Mouse (Mus musculus) heart, embryonic 12.5 days (tissue): Measurements from ENCODE around the gene Rpusd3. TPM values are rescaled to one million over a fixed set of nuclear protein-coding genes. Genes with fewer than 3 reads are reported as not detected.

Experiments used
- ATAC-seq: fragments of 200-750 bp; cut with Nextera tagmentation; 2 replicates; pipeline ENCODE4 v1.8.0; 2017; ENCODE audit warnings: moderate TSS enrichment, moderate library complexity; ENCODE audit not compliant: insufficient number of reproducible peaks, low FRiP score
- H3K27ac ChIP-seq: fragments of 300-500 bp; sonication (generic); 2 replicates; pipeline ENCODE4 v1.5.1; 2016; ENCODE audit warnings: mild to moderate bottlenecking, moderate library complexity; ENCODE audit not compliant: poor library complexity, severe bottlenecking
- H3K27me3 ChIP-seq: fragments of 300-500 bp; sonication (generic); replicated peaks from 2 replicates; pipeline ENCODE4 v1.6.1; 2016; ENCODE audit warnings: mild to moderate bottlenecking, moderate library complexity
- H3K36me3 ChIP-seq: fragments of 300-500 bp; sonication (generic); 2 replicates; pipeline ENCODE4 v1.6.1; 2016; ENCODE audit warnings: mild to moderate bottlenecking, moderate library complexity
- H3K4me1 ChIP-seq: fragments of 300-500 bp; sonication (generic); replicated peaks from 2 replicates; pipeline ENCODE4 v1.6.1; 2016; ENCODE audit warnings: mild to moderate bottlenecking
- H3K4me2 ChIP-seq: fragments of 300-500 bp; sonication (generic); 2 replicates; pipeline ENCODE4 v1.6.1; 2016; ENCODE audit warnings: mild to moderate bottlenecking, moderate library complexity
- H3K4me3 ChIP-seq: fragments of 300-500 bp; sonication (generic); 2 replicates; pipeline ENCODE4 v1.5.1; 2016; ENCODE audit warnings: mild to moderate bottlenecking
- H3K9ac ChIP-seq: fragments of 300-500 bp; sonication (generic); 2 replicates; pipeline ENCODE4 v1.6.1; 2016; ENCODE audit warnings: mild to moderate bottlenecking, moderate library complexity
- H3K9me3 ChIP-seq: fragments of 300-500 bp; sonication (generic); replicated peaks from 2 replicates; pipeline ENCODE4 v1.6.1; 2016; ENCODE audit warnings: mild to moderate bottlenecking, moderate library complexity
- WGBS: fragments of 180-500 bp; shearing (Covaris S2); methylation state at CpG from one replicate; pipeline ENCODE4 v1.1.7; 2016; 5-methylcytosine and 5-hydroxymethylcytosine counted together
- polyA plus RNA-seq: library from polyadenylated mRNA; unstranded; fragments of >200 nt; fragmentation: Nextera tagmentation; extraction: Ambion mirVana; gene quantifications from 2 replicates; pipeline ENCODE4 v1.2.1, GENCODE M21; 2016

The Rpusd3 gene
- polyA plus RNA-seq, 1 experiment from 2014 or later, result 16.0 TPM

- Histone ChIP-seq H3K27ac (no peak overlapping the region), H3K9me3 (no peaks in the 10 kb centered on the region), H3K27me3 (no peaks in the 10 kb centered on the region), H3K36me3 (peaks cover 14% of the 10 kb centered on the region; the same call in 1 of the 2 replicates), H3K4me2 (no peak overlapping the region), H3K4me1 (no peaks in the 10 kb centered on the region), H3K4me3 (no peak overlapping the region), H3K9ac (no peak overlapping the region)
- 70% methylated on average over 12 of the region's 12 CpGs for WGBS
- peak; percentile 13; the same call in 1 of the 2 replicates for ATAC-seq
Observed at GRCm38 (mm10) chr6:113404649-113405448, 14.3 kb downstream of the Rpusd3 start.

GRCm38 (mm10) chr6:113402094-113402493, 17.0 kb downstream of the Rpusd3 start:
- Histone ChIP-seq H3K36me3 (peaks cover 10% of the 10 kb centered on the region; the same call in 1 of the 2 replicates), H3K27me3 (no peaks in the 10 kb centered on the region), H3K27ac (no peak overlapping the region), H3K4me1 (no peaks in the 10 kb centered on the region), H3K4me3 (no peak overlapping the region), H3K4me2 (no peak overlapping the region), H3K9me3 (no peaks in the 10 kb centered on the region), H3K9ac (no peak overlapping the region)
- 85% methylated on average over 13 of the region's 13 CpGs for WGBS
- no peak for ATAC-seq

GRCm38 (mm10) chr6:113396270-113397030, 22.7 kb downstream of the Rpusd3 start:
- Histone ChIP-seq H3K36me3 (peaks cover 15% of the 10 kb centered on the region), H3K4me2 (no peak overlapping the region), H3K4me1 (peaks cover 19% of the 10 kb centered on the region), H3K27me3 (no peaks in the 10 kb centered on the region), H3K4me3 (no peak overlapping the region), H3K27ac (no peak overlapping the region), H3K9me3 (no peaks in the 10 kb centered on the region), H3K9ac (no peak overlapping the region)
- WGBS, result 80% methylated on average over 10 of the region's 10 CpGs
- no peak for ATAC-seq

- whole genome bisulfite sequencing, result 88% methylated on average over 6 of the region's 6 CpGs
- no peak overlapping the region for H3K4me3 ChIP-seq
- no peaks in the 10 kb centered on the region for H3K27me3 ChIP-seq
Observed at GRCm38 (mm10) chr6:113395501-113395900, 23.6 kb downstream of the Rpusd3 start.

GRCm38 (mm10) chr6:113394811-113395210, 24.3 kb downstream of the Rpusd3 start:
- Histone ChIP-seq H3K4me2 (no peak overlapping the region), H3K36me3 (peaks cover 21% of the 10 kb centered on the region), H3K9me3 (no peaks in the 10 kb centered on the region), H3K27me3 (no peaks in the 10 kb centered on the region), H3K4me1 (peaks cover 19% of the 10 kb centered on the region), H3K9ac (no peak overlapping the region), H3K4me3 (no peak overlapping the region), H3K27ac (no peak overlapping the region)
- ATAC-seq, result no peak
- WGBS, result 92% methylated on average over 11 of the region's 11 CpGs

More at GRCm38 (mm10) chr6:113395501-113395900, 23.6 kb downstream of the Rpusd3 start:
- Histone ChIP-seq H3K27ac (no peak overlapping the region), H3K4me2 (no peak overlapping the region), H3K4me1 (peaks cover 19% of the 10 kb centered on the region), H3K36me3 (peaks cover 14% of the 10 kb centered on the region), H3K9me3 (no peaks in the 10 kb centered on the region), H3K9ac (no peak overlapping the region)
- no peak for ATAC-seq

GRCm38 (mm10) chr6:113393951-113394350, 25.2 kb downstream of the Rpusd3 start:
- no peaks in the 10 kb centered on the region for H3K9me3 ChIP-seq
- H3K4me1 ChIP-seq, result peaks cover 19% of the 10 kb centered on the region
- H3K4me2 ChIP-seq, result no peak overlapping the region
- peaks cover 29% of the 10 kb centered on the region for H3K36me3 ChIP-seq
- 82% methylated on average over 6 of the region's 6 CpGs for WGBS
- H3K27me3 ChIP-seq, result no peaks in the 10 kb centered on the region
- H3K9ac ChIP-seq, result no peak overlapping the region
- H3K4me3 ChIP-seq, result no peak overlapping the region
- no peak overlapping the region for H3K27ac ChIP-seq
- ATAC-seq, result no peak

- Histone ChIP-seq H3K36me3 (peaks cover 44% of the 10 kb centered on the region), H3K4me1 (peaks cover 19% of the 10 kb centered on the region), H3K9me3 (no peaks in the 10 kb centered on the region), H3K27me3 (no peaks in the 10 kb centered on the region), H3K27ac (peak overlapping the region; percentile 43; the same call in 1 of the 2 replicates), H3K4me2 (peak overlapping the region; percentile 89), H3K4me3 (peak overlapping the region; percentile 54), H3K9ac (peak overlapping the region; percentile 72)
- 2% methylated on average over 51 of the region's 51 CpGs for WGBS
- ATAC-seq, result peak; percentile 69
Observed at GRCm38 (mm10) chr6:113392387-113393071, 26.6 kb downstream of the Rpusd3 start.

GRCm38 (mm10) chr6:113392015-113392386, 27.1 kb downstream of the Rpusd3 start:
- Histone ChIP-seq H3K36me3 (peaks cover 49% of the 10 kb centered on the region), H3K4me3 (peak overlapping the region; percentile 54), H3K27me3 (no peaks in the 10 kb centered on the region), H3K9ac (peak overlapping the region; percentile 72), H3K4me1 (peaks cover 19% of the 10 kb centered on the region), H3K4me2 (peak overlapping the region; percentile 89), H3K27ac (0 out of 2 replicates have a peak overlapping the region, but pooled peaks have one; percentile 43), H3K9me3 (no peaks in the 10 kb centered on the region)
- no peak for ATAC-seq
- 16% methylated on average over 10 of the region's 10 CpGs for WGBS

- H3K9me3 ChIP-seq, result no peaks in the 10 kb centered on the region
- ATAC-seq, result no peak
- no peaks in the 10 kb centered on the region for H3K27me3 ChIP-seq
- no peak overlapping the region for H3K9ac ChIP-seq
- 93% methylated on average over 3 of the region's 3 CpGs for WGBS
- no peak overlapping the region for H3K27ac ChIP-seq
- no peak overlapping the region for H3K4me3 ChIP-seq
- peaks cover 19% of the 10 kb centered on the region for H3K4me1 ChIP-seq
- no peak overlapping the region for H3K4me2 ChIP-seq
- peaks cover 60% of the 10 kb centered on the region for H3K36me3 ChIP-seq
Observed at GRCm38 (mm10) chr6:113390715-113391114, 28.4 kb downstream of the Rpusd3 start.

GRCm38 (mm10) chr6:113388960-113389359, 30.2 kb downstream of the Rpusd3 start, which contains the start of gene Ttll3:
Gene Ttll3, plus strand, starts transcription at chr6:113389260.
- Histone ChIP-seq H3K4me2 (no peak within 1 kb of the TSS), H3K9me3 (no peaks in the 10 kb centered on the region), H3K27ac (no peak within 1 kb of the TSS), H3K36me3 (peaks cover 69% of the 10 kb centered on the region), H3K9ac (no peak within 1 kb of the TSS), H3K4me1 (peaks cover 21% of the 10 kb centered on the region), H3K4me3 (no peak within 1 kb of the TSS), H3K27me3 (no peaks in the 10 kb centered on the region)
- 77% methylated on average over 8 of the region's 8 CpGs for WGBS
- no peak for ATAC-seq

GRCm38 (mm10) chr6:113386025-113386424, 33.1 kb downstream of the Rpusd3 start:
- 85% methylated on average over 3 of the region's 3 CpGs for WGBS
- no peak for ATAC-seq

More at GRCm38 (mm10) chr6:113386025-113386424, 33.1 kb downstream of the Rpusd3 start:
- Histone ChIP-seq H3K9ac (no peak overlapping the region), H3K36me3 (peaks cover 95% of the 10 kb centered on the region), H3K9me3 (no peaks in the 10 kb centered on the region), H3K27me3 (no peaks in the 10 kb centered on the region), H3K27ac (no peak overlapping the region), H3K4me2 (no peak overlapping the region), H3K4me1 (0 out of 2 replicates have a peak, but pooled peaks cover 2% of the 10 kb centered on the region), H3K4me3 (no peak overlapping the region)
